Mouse (Mus musculus) CD4-positive helper T cell, adult 2 months (primary cell): ENCODE measurements at regions not wholly inside any gene's neighbourhood (a gene's known extent, or its start where the extent isn't known, plus 50 kb on each side); places are given as distances from the start of the nearest gene placed in this dataset.

Experiments used
- DNase-seq: peaks from one replicate; pipeline ENCODE4 v3.0.0-alpha.2; 2012; ENCODE audit warnings: low read depth, missing footprints, low spot score

GRCm38 (mm10) chr12:16268621-16269165 lies 342.1 kb downstream of the Lpin1 start:
- no peak for DNase-seq

- DNase-seq, result no peak
Observed at GRCm38 (mm10) chr12:16261465-16261864, 349.3 kb downstream of the Lpin1 start.

- DNase-seq, result no peak
Observed at GRCm38 (mm10) chr12:16260981-16261380, 349.8 kb downstream of the Lpin1 start.

GRCm38 (mm10) chr12:16260501-16260900 lies 350.3 kb downstream of the Lpin1 start:
- no peak for DNase-seq

- DNase-seq, result no peak
Observed at GRCm38 (mm10) chr12:16250621-16251020, 360.1 kb downstream of the Lpin1 start.

GRCm38 (mm10) chr12:16250096-16250495 lies 360.7 kb downstream of the Lpin1 start:
- DNase-seq, result no peak

- DNase-seq, result no peak
Observed at GRCm38 (mm10) chr12:16239792-16240191, 371.0 kb downstream of the Lpin1 start.

- DNase-seq, result no peak
Observed at GRCm38 (mm10) chr12:16237498-16237897, 373.3 kb downstream of the Lpin1 start.

GRCm38 (mm10) chr12:16233559-16233958 lies 377.2 kb downstream of the Lpin1 start:
- no peak for DNase-seq

- no peak for DNase-seq
Observed at GRCm38 (mm10) chr12:16232828-16233227, 377.9 kb downstream of the Lpin1 start.

- no peak for DNase-seq
Observed at GRCm38 (mm10) chr12:16232051-16232450, 378.7 kb downstream of the Lpin1 start.

- DNase-seq, result peak; percentile 31
Observed at GRCm38 (mm10) chr12:16231093-16231492, 379.7 kb downstream of the Lpin1 start.

- no peak for DNase-seq
Observed at GRCm38 (mm10) chr12:16225428-16225827, 385.3 kb downstream of the Lpin1 start.

GRCm38 (mm10) chr12:16222836-16223450 lies 387.8 kb downstream of the Lpin1 start:
- DNase-seq, result no peak

- no peak for DNase-seq
Observed at GRCm38 (mm10) chr12:16222205-16222604, 388.6 kb downstream of the Lpin1 start.

GRCm38 (mm10) chr12:16221142-16221541 lies 389.6 kb downstream of the Lpin1 start:
- DNase-seq, result no peak

GRCm38 (mm10) chr12:16220561-16220960 lies 390.2 kb downstream of the Lpin1 start:
- DNase-seq, result no peak

GRCm38 (mm10) chr12:16218906-16219305 lies 391.9 kb downstream of the Lpin1 start:
- DNase-seq, result no peak

- peak; percentile 24 for DNase-seq
Observed at GRCm38 (mm10) chr12:16210553-16210952, 393.8 kb upstream of the Trib2 start.

GRCm38 (mm10) chr12:16210111-16210510 lies 393.4 kb upstream of the Trib2 start:
- DNase-seq, result no peak

- DNase-seq, result no peak
Observed at GRCm38 (mm10) chr12:16204941-16205340, 388.2 kb upstream of the Trib2 start.

- no peak for DNase-seq
Observed at GRCm38 (mm10) chr12:16196917-16197316, 380.2 kb upstream of the Trib2 start.

GRCm38 (mm10) chr12:16191803-16192389 lies 375.2 kb upstream of the Trib2 start:
- DNase-seq, result peak; percentile 30
